Mouse (Mus musculus): ENCODE measurements around the gene Nrxn1.

DNA sequence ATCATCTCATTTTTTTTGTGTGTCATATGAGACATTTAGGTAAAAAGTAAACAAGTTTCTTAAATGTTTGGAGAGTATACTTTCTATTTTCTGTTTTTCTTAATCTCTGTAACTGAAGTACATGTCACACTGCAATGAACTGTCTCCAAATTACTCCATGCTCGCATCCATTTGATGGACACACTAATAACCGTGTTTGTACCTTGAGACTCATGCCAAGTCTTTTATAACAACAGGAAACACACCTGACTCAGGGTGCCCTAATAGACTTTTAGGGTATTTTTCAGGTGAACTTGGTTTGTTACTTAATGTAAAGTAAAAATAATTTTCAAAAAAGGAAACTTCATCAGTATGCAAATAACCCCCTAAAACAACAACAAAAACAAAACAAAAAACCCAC, 180.1 kb downstream of the Nrxn1 start:
- TF ChIP-seq POLR2A (IDR thresholded peaks at IDR 0.05; ENCODE audit: insufficient read length, low read depth), result no peak
- TF ChIP-seq MAX (IDR thresholded peaks at IDR 0.05; ENCODE audit: low read depth), result no peak
